13 mouse cellular contexts compared by ENCODE assay signal in genomic region chr14:49090102-49090501, GRCm38 (mm10).
"Had no signal": no experiment of that assay in that cellular context is flagged by ENCODE, and none has a peak within 500 bp of the region (broad histone marks: within the 10 kb centered on the region; RNA-seq: fewer than 3 reads in every experiment).

No protein-coding gene starts in this region.

- H3K27ac ChIP-seq: kidney, embryonic 15.5 days; limb, embryonic 12.5 days; liver, embryonic 13.5 days; lung, embryonic 15.5 days; macrophage; neural tube, embryonic 13.5 days had no signal

- H3K4me3 ChIP-seq: kidney, embryonic 15.5 days; limb, embryonic 12.5 days; liver, embryonic 13.5 days; lung, embryonic 15.5 days; neural tube, embryonic 13.5 days had no signal

- DNase-seq: kidney, postnatal 14 days; liver; liver, embryonic 13.5 days; liver, postnatal 0 days; lung, postnatal 14 days; right cerebral cortex, postnatal 14 days; thymus, postnatal 36 days had no signal

- H3K9ac ChIP-seq: kidney, embryonic 15.5 days; limb, embryonic 12.5 days; liver, embryonic 13.5 days; liver, postnatal 0 days; lung, embryonic 15.5 days; neural tube, embryonic 13.5 days had no signal

- H3K9me3 ChIP-seq: kidney, embryonic 15.5 days; limb, embryonic 12.5 days; liver, embryonic 13.5 days; lung, embryonic 15.5 days; neural tube, embryonic 13.5 days had no signal

- H3K4me2 ChIP-seq: kidney, embryonic 15.5 days; limb, embryonic 12.5 days; liver, embryonic 13.5 days; lung, embryonic 15.5 days; neural tube, embryonic 13.5 days had no signal

- H3K4me1 ChIP-seq: kidney, embryonic 15.5 days; limb, embryonic 12.5 days; liver, embryonic 13.5 days; lung, embryonic 15.5 days; neural tube, embryonic 13.5 days had no signal

- H3K27me3 ChIP-seq: kidney, embryonic 15.5 days; limb, embryonic 12.5 days; liver, embryonic 13.5 days; lung, embryonic 15.5 days; neural tube, embryonic 13.5 days had no signal

- ATAC-seq: intestine, embryonic 16.5 days; liver, postnatal 0 days had no signal
